Mouse (Mus musculus) neural tube, embryonic 15.5 days (tissue): Measurements from ENCODE around the gene Ctf1. TPM values are rescaled to one million over a fixed set of nuclear protein-coding genes. Genes with fewer than 3 reads are reported as not detected.
"Not testable (repeated sequence)": the region's sequence is repeated elsewhere in the genome, so short reads cannot be mapped to it uniquely, and the experiment has no call there.

ENCODE experiments used
- ATAC-seq: fragments of 200-750 bp; cut with Nextera tagmentation; 2 replicates; pipeline ENCODE4 v1.8.0; 2017; ENCODE audit warnings: mild to moderate bottlenecking, moderate TSS enrichment, moderate library complexity; ENCODE audit not compliant: low FRiP score
- H3K27ac ChIP-seq: fragments of 300-500 bp; sonication (generic); replicated peaks from 2 replicates; pipeline ENCODE4 v1.5.1; 2015; ENCODE audit warnings: mild to moderate bottlenecking, inconsistent platforms
- H3K27me3 ChIP-seq: fragments of 300-500 bp; sonication (generic); replicated peaks from 2 replicates; pipeline ENCODE4 v1.6.1; 2015; ENCODE audit warnings: inconsistent platforms
- H3K36me3 ChIP-seq: fragments of 300-500 bp; sonication (generic); 2 replicates; pipeline ENCODE4 v1.6.1; 2015; ENCODE audit warnings: inconsistent platforms
- H3K4me1 ChIP-seq: fragments of 300-500 bp; sonication (generic); 2 replicates; pipeline ENCODE4 v1.6.1; 2015; ENCODE audit warnings: inconsistent platforms
- H3K4me2 ChIP-seq: fragments of 300-500 bp; sonication (generic); 2 replicates; pipeline ENCODE4 v1.6.1; 2015; ENCODE audit warnings: inconsistent platforms, mild to moderate bottlenecking, moderate library complexity
- H3K4me3 ChIP-seq: fragments of 300-500 bp; sonication (generic); replicated peaks from 2 replicates; pipeline ENCODE4 v1.5.1; 2015; ENCODE audit warnings: mild to moderate bottlenecking, inconsistent platforms
- H3K9ac ChIP-seq: fragments of 300-500 bp; sonication (generic); replicated peaks from 2 replicates; pipeline ENCODE4 v1.6.1; 2015; ENCODE audit warnings: mild to moderate bottlenecking, inconsistent platforms
- H3K9me3 ChIP-seq: fragments of 300-500 bp; sonication (generic); replicated peaks from 2 replicates; pipeline ENCODE4 v1.6.1; 2016; ENCODE audit warnings: inconsistent platforms
- WGBS: fragments of 180-500 bp; shearing (Covaris S2); methylation state at CpG from one replicate; pipeline ENCODE4 v1.1.7; 2015; ENCODE audit warnings: mixed read lengths; 5-methylcytosine and 5-hydroxymethylcytosine counted together
- polyA plus RNA-seq: library from polyadenylated mRNA; unstranded; fragments of >200 nt; fragmentation: Nextera tagmentation; extraction: Ambion mirVana; gene quantifications from 2 replicates; pipeline ENCODE4 v1.2.1, GENCODE M21; 2015

Gene Ctf1
- polyA plus RNA-seq, 1 experiment from 2014 or later = 3.6 TPM

DNA sequence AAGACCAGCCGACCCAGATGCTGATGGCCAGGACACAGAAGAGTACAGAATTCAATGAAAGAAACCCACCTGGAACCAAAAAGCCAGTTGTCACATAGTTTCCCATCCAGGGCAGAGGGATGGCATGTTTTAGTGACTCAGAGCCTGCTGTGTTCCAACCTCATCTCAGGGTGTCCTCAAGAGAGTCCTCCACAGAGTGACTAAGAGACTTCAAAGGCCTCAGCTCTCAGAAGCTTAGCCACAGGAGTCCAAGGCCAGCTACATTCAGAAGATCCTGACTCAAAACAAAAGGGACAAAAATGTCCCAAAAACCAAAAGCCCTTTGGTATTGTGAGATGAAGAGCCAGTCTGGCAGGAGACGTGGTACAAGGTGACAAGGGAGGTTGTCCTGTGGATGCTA lies 33.7 kb upstream of the Ctf1 start:
- Histone ChIP-seq H3K4me2 (no peak overlapping the region), H3K4me3 (no peak overlapping the region), H3K9ac (no peak overlapping the region), H3K27ac (0 out of 2 replicates have a peak overlapping the region, but pooled peaks have one; percentile 2), H3K9me3 (no peaks in the 10 kb centered on the region), H3K36me3 (peaks cover 7% of the 10 kb centered on the region; the same call in 1 of the 2 replicates), H3K27me3 (no peaks in the 10 kb centered on the region), H3K4me1 (peaks cover 6% of the 10 kb centered on the region; the same call in 1 of the 2 replicates)
- 63% methylated on average over 2 of the region's 2 CpGs for WGBS
- no peak for ATAC-seq

DNA sequence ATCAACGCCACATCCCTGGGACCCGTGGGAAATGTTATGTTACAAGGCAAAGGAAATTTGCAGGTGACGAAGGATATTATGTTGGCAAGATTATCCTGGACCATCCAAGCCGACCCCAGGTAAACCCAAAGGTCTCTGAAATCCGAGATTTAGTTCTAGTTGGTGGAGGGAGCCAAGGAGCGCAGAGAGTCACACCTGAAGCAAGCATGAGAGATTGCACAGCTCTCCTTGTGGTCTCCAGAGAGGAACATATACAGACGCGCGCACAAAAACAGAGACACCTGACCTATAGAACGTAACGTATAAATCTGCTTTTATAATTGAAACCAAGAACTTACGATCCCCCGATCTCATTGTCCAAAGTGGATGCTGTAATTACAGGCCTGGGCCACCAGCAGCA lies 32.0 kb upstream of the Ctf1 start:
- Histone ChIP-seq H3K27me3 (no peaks in the 10 kb centered on the region), H3K27ac (no peak overlapping the region), H3K4me1 (peaks cover 6% of the 10 kb centered on the region), H3K9me3 (no peaks in the 10 kb centered on the region), H3K4me2 (no peak overlapping the region), H3K36me3 (peaks cover 7% of the 10 kb centered on the region; the same call in 1 of the 2 replicates), H3K4me3 (no peak overlapping the region), H3K9ac (no peak overlapping the region)
- whole genome bisulfite sequencing = 90% methylated on average over 13 of the region's 13 CpGs
- no peak for ATAC-seq

DNA sequence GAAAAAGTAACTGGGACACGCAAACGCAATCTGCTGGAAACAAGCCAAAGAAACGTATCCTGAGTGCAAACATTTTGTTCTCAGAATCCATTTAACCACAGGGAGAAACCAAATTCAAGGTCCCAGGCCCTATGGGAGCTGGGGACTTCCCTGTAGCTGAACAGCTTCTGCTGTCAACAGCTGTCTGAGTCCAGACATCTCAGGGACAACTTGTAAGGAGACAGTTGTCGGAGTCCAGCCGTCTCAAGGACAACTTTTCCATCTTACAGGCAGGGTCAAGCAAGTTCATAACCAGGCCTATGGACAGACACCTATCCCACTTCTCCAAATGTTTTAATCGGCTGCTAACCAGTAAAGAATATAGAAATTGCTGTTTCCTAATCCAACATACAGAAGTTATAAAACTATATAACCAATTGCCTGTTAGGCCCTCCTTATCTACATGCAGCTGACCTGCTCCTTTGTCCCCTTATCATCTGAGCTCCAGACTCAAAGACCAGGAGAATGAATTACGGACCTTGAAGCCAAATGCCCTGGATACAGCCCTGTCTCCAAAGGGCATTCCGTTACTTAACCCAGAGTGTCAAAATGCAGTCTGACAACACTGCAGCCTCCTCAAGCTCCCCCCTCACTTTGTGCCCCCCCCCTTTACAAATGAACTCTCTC lies 30.5 kb upstream of the Ctf1 start:
- no peak overlapping the region for H3K9ac ChIP-seq
- no peak overlapping the region for H3K4me2 ChIP-seq
- WGBS = 90% methylated on average over 8 of the region's 8 CpGs
- peaks cover 7% of the 10 kb centered on the region; the same call in 1 of the 2 replicates for H3K4me1 ChIP-seq
- peaks cover 2% of the 10 kb centered on the region; the same call in 1 of the 2 replicates for H3K36me3 ChIP-seq
- no peaks in the 10 kb centered on the region for H3K9me3 ChIP-seq
- no peak overlapping the region for H3K4me3 ChIP-seq
- no peak overlapping the region for H3K27ac ChIP-seq
- ATAC-seq = no peak
- no peaks in the 10 kb centered on the region for H3K27me3 ChIP-seq

DNA sequence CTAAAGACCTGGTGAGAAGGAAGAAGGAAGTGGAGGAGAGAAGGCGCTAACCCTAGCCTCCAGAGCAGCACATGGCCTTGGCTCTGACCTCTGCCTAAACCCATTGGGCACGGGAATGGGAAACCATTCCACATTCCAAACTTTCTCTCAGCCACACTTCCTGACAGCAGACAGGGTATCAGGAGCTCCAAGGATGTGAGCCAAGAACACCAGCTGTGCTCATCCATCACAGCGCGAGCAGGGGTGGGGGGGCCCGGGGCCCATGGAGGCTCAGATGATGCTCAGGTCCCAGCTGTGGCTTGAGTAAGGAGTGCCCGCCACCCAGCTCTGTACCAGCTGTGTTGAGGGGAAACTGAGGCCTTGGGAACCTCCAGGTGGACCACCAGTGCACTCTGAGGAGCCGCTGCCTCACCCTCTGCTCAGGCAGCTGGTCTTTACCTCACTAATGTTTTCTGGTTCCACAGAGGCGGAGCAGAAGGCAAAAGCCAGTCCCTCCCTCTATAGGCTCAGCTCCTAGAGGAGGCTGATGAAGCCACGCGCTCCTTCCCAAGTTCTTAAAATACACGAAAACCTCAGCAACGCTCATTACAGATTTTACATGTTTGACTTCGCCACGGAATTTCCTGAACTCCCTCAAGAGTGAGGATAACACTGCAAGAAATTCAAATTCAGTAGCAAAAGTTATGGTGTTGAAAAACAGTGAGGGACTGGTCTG lies 27.1 kb upstream of the Ctf1 start:
- Histone ChIP-seq H3K4me3 (no peak overlapping the region), H3K9ac (no peak overlapping the region), H3K4me2 (no peak overlapping the region), H3K4me1 (peaks cover 7% of the 10 kb centered on the region; the same call in 1 of the 2 replicates), H3K9me3 (no peaks in the 10 kb centered on the region), H3K36me3 (no peaks in the 10 kb centered on the region), H3K27me3 (no peaks in the 10 kb centered on the region), H3K27ac (no peak overlapping the region)
- 73% methylated on average over 14 of the region's 14 CpGs for WGBS
- no peak for ATAC-seq

DNA sequence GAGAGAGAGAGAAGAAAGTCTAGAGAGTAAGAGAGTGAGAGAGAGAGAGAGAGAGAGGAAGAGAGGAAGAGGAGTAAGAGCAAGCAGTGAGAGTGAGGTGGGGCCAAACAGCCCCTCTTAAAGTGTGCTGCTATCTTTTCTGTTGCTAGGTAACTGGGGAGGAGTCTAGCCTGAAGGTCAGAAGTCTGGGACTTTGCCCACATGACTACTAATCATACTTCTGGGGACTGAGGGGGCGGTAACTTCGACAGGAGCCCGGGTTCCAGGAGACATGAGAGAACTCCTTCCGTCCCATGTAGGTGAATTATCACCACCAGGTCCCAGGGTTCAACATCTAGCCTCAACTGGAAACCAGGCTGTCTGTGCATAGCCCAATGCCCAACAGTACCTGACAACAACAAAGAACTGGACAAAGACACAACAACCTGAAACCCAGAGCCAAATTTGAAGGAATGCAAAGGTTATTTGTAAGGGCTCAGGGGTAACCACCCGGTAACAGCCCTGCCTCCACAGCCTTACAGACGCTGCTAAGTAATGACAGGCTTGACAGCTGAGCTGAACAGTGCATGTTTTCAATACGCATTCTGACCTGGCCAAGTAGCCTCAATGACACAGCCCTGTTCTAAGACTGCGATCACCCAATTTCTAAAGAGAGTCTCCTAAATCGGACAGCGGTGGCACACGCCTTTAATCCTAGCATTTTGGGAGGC lies 25.6 kb upstream of the Ctf1 start:
- no peak overlapping the region for H3K4me2 ChIP-seq
- H3K27ac ChIP-seq = no peak overlapping the region
- H3K9me3 ChIP-seq = no peaks in the 10 kb centered on the region
- no peak overlapping the region for H3K4me3 ChIP-seq
- ATAC-seq = no peak
- peaks cover 14% of the 10 kb centered on the region for H3K4me1 ChIP-seq
- WGBS = 79% methylated on average over 11 of the region's 11 CpGs
- no peak overlapping the region for H3K9ac ChIP-seq
- H3K27me3 ChIP-seq = no peaks in the 10 kb centered on the region
- H3K36me3 ChIP-seq = no peaks in the 10 kb centered on the region

DNA sequence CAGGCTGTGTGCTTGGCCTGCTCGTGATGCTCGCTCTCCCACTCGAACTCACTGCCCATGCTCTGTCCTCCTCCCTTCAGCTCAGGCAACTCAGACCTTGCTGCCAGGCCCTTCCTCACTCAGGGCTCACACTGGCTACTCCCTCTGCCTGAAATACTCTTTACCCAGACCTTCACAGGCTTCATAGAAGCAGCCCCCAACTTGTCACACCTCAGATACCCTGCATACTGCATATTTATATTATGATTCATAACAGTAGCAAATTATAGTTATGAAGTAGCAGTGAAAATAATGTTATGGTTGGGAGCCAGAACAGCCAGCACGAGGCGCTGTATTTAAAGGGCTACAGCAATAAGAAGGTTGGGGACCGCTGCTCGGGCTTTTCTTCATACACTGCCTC lies 23.6 kb upstream of the Ctf1 start:
- no peaks in the 10 kb centered on the region for H3K27me3 ChIP-seq
- H3K9me3 ChIP-seq = no peaks in the 10 kb centered on the region
- peaks cover 8% of the 10 kb centered on the region; the same call in 1 of the 2 replicates for H3K36me3 ChIP-seq
- H3K4me2 ChIP-seq = no peak overlapping the region
- no peak for ATAC-seq
- no peak overlapping the region for H3K9ac ChIP-seq
- peaks cover 14% of the 10 kb centered on the region for H3K4me1 ChIP-seq
- WGBS = 88% methylated on average over 7 of the region's 7 CpGs
- no peak overlapping the region for H3K27ac ChIP-seq
- H3K4me3 ChIP-seq = no peak overlapping the region

DNA sequence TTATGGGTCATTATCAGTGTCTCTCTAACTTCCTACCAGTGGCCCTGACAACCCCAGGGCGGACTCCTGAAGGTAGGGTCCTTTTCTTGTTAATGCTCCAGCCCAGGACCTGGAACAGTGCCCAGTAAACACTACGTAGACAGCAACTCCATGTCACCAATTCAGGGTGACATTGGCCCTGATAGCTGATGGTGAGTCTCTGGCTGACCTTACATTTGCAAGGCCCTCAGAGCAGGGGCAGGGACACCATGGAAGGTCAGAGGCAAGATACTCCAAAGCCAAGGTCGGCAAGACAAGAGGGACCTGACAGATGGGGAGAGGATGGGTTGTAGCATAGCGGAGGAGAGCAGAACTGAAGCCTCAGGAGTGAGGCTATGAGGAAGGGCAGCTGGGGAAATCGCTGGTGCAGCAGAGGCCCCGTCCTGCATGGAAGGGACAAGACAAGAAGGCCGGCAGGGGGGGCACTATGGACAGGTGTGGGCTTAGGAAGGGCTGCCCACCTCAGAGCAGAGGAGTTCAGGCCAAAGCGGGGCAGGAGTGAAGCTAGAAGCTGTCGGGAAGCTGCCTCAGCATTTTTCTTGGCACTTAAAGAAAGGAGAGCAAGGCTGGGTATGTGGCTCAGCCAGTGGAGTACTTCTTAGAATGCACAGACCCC lies 22.8 kb upstream of the Ctf1 start:
- Histone ChIP-seq H3K4me1 (peaks cover 14% of the 10 kb centered on the region), H3K27me3 (no peaks in the 10 kb centered on the region), H3K4me2 (no peak overlapping the region), H3K27ac (no peak overlapping the region), H3K9me3 (no peaks in the 10 kb centered on the region), H3K4me3 (no peak overlapping the region), H3K9ac (no peak overlapping the region), H3K36me3 (peaks cover 12% of the 10 kb centered on the region)
- WGBS = 71% methylated on average over 9 of the region's 9 CpGs
- no peak for ATAC-seq

DNA sequence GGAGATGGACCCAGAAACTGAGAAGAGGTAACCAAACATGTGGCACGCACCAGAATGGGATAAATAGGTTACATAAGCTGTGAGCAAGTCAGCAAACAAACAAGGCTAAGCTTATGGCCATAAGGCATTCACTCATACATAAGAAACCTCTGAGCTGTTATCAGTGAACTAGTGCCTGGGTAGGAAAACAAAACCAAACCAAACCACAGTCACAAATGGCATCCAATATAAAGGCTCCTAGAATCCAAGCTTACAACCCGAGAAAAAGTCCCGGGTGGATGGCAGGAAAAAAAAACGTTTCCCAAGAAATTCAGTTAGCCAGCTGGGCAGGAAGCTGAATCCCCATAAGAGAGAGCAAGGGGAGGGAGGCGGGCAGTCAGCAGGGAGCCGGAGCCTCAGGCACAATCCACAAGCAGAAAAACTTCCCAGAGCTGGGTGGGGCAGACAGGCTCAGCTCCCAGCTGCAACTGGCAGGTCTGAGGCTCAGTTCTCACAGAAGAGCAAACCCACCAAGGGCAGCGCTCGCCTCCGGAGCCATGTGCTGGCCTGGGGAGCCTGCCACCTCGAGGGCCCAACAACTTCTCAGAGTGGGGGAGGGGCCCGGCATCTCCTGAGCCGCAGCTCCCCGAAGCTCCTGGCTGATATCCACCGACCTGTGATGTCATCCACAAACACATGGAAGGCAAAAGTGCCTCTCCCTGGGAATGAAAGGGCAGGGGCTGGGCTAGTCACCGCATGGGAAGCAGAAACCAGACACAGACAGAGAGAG lies 21.1 kb upstream of the Ctf1 start:
- H3K4me3 ChIP-seq = peak overlapping the region; percentile 14; the same call in 1 of the 2 replicates
- no peaks in the 10 kb centered on the region for H3K27me3 ChIP-seq
- no peak for ATAC-seq
- peak overlapping the region; percentile 75 for H3K27ac ChIP-seq
- peaks cover 8% of the 10 kb centered on the region for H3K4me1 ChIP-seq
- peak overlapping the region; percentile 50 for H3K4me2 ChIP-seq
- peaks cover 17% of the 10 kb centered on the region for H3K36me3 ChIP-seq
- no peaks in the 10 kb centered on the region for H3K9me3 ChIP-seq
- 7% methylated on average over 15 of the region's 15 CpGs for WGBS
- peak overlapping the region; percentile 20; the same call in 1 of the 2 replicates for H3K9ac ChIP-seq

DNA sequence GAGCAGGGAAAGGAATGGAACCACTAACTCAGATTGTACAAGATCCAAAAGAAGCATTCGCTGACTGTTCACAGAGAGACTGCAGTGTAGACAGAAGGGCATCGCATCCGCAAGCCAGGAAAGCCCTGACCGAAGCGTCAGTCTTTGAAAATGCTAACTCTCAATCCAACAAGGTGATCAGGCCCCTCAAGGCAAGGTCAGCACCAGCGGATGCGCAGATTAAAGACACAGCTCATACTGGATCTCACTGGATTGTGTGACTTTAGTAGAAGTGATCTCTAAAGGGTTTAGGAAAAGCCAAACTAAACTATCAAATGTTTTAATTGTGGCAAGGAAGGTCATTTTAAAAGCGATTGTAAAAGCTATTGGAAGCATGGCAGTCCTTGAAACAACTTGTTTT lies 19.2 kb upstream of the Ctf1 start:
- H3K9ac ChIP-seq = no peak overlapping the region
- peaks cover 22% of the 10 kb centered on the region for H3K36me3 ChIP-seq
- no peak overlapping the region for H3K27ac ChIP-seq
- peaks cover 8% of the 10 kb centered on the region for H3K4me1 ChIP-seq
- no peak for ATAC-seq
- no peak overlapping the region for H3K4me2 ChIP-seq
- 94% methylated on average over 8 of the region's 8 CpGs for WGBS
- H3K4me3 ChIP-seq = no peak overlapping the region
- H3K9me3 ChIP-seq = no peaks in the 10 kb centered on the region
- no peaks in the 10 kb centered on the region for H3K27me3 ChIP-seq

DNA sequence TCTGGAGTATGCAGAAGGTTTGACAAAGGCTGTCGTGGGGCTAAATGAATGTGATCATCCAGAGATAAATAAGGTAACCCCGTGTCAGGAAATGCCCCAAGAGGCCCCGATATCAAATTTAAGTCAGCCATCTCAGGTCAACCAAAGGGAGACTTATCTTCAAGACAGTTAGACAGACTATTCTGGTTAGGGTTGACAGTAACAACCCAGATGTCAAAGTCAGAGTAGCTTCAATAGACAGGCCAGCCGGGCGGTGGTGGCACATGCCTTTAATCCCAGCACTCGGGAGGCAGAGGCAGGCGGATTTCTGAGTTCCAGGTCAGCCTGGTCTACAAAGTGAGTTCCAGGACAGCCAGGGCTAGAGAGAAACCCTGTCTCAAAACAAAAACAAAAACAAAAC lies 18.8 kb upstream of the Ctf1 start:
- peaks cover 22% of the 10 kb centered on the region for H3K36me3 ChIP-seq
- not testable (repeated sequence) for H3K27me3 ChIP-seq, H3K4me2 ChIP-seq, ATAC-seq, H3K27ac ChIP-seq, H3K4me3 ChIP-seq, H3K4me1 ChIP-seq, H3K9me3 ChIP-seq, H3K9ac ChIP-seq
- 95% methylated on average over 7 of the region's 7 CpGs for WGBS

DNA sequence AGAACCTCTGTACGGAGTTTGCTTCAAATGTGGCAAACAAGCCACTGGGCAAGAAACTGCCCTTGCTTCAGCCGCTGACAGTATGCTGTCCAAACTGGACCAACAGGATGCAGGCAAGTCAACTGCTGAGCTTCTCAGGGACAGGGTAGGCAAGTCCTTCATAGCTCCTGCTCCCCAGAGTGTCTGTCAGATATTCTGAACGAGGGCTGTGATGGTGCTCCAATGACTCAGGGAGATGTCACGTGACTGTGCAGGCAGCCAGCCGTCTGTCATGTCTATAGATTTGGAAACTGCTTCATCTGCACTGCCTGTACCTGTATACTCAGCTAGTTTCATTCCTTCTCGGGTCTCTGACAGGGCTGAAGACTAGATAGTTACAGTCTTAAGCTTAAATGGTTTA lies 13.6 kb upstream of the Ctf1 start:
- Histone ChIP-seq H3K4me3 (no peak overlapping the region), H3K36me3 (peaks cover 55% of the 10 kb centered on the region), H3K27ac (no peak overlapping the region), H3K9me3 (no peaks in the 10 kb centered on the region), H3K27me3 (no peaks in the 10 kb centered on the region), H3K4me1 (no peaks in the 10 kb centered on the region), H3K9ac (no peak overlapping the region), H3K4me2 (no peak overlapping the region)
- whole genome bisulfite sequencing = 84% methylated on average over 6 of the region's 6 CpGs
- no peak for ATAC-seq
